Mouse (Mus musculus) forebrain, embryonic 16.5 days (tissue): ENCODE measurements around the gene Mib2. TPM values are rescaled to one million over a fixed set of nuclear protein-coding genes. Genes with fewer than 3 reads are reported as not detected.
"Not testable (repeated sequence)": the region's sequence is repeated elsewhere in the genome, so short reads cannot be mapped to it uniquely, and the experiment has no call there.

Experiments used
- ATAC-seq: fragments of 200-750 bp; cut with Nextera tagmentation; 2 replicates; pipeline ENCODE4 v1.8.0; 2017; ENCODE audit warnings: mild to moderate bottlenecking, moderate library complexity
- H3K27ac ChIP-seq: fragments of 300-500 bp; sonication (generic); 2 replicates; pipeline ENCODE4 v1.5.1; 2014; ENCODE audit warnings: low read length, control low read depth
- H3K27me3 ChIP-seq: fragments of 300-500 bp; sonication (generic); replicated peaks from 2 replicates; pipeline ENCODE4 v1.6.1; 2014; ENCODE audit warnings: low read length; ENCODE audit not compliant: control insufficient read depth, insufficient read depth
- H3K36me3 ChIP-seq: fragments of 300-500 bp; sonication (generic); 2 replicates; pipeline ENCODE4 v1.6.1; 2014; ENCODE audit not compliant: control insufficient read depth, insufficient read depth
- H3K4me1 ChIP-seq: fragments of 300-500 bp; sonication (generic); replicated peaks from 2 replicates; pipeline ENCODE4 v1.6.1; 2014; ENCODE audit warnings: low read length; ENCODE audit not compliant: control insufficient read depth, insufficient read depth
- H3K4me2 ChIP-seq: fragments of 300-500 bp; sonication (generic); 2 replicates; pipeline ENCODE4 v1.6.1; 2014; ENCODE audit warnings: mild to moderate bottlenecking, low read length, control low read depth
- H3K4me3 ChIP-seq: fragments of 300-500 bp; sonication (generic); replicated peaks from 2 replicates; pipeline ENCODE4 v1.5.1; 2014; ENCODE audit warnings: mild to moderate bottlenecking, low read length, control low read depth
- H3K9ac ChIP-seq: fragments of 300-500 bp; sonication (generic); replicated peaks from 2 replicates; pipeline ENCODE4 v1.6.1; 2014; ENCODE audit warnings: low read depth, low read length, control low read depth
- H3K9me3 ChIP-seq: fragments of 300-500 bp; sonication (generic); 2 replicates; pipeline ENCODE4 v1.6.1; 2016; ENCODE audit warnings: low read length; ENCODE audit not compliant: control insufficient read depth
- WGBS: fragments of 180-500 bp; shearing (Covaris S2); extraction: QIAGEN DNeasy Blood & Tissue Kit; methylation state at CpG from one replicate; pipeline ENCODE4 v1.1.7; 2014; 5-methylcytosine and 5-hydroxymethylcytosine counted together
- polyA plus RNA-seq: library from polyadenylated mRNA; unstranded; fragments of >200 nt; fragmentation: Nextera tagmentation; extraction: Ambion mirVana; gene quantifications from 2 replicates; pipeline ENCODE4 v1.2.1, GENCODE M21; 2015

The Mib2 gene
- polyA plus RNA-seq, 1 experiment from 2014 or later = 63.1 TPM

- Histone ChIP-seq H3K27ac (no peak overlapping the region), H3K27me3 (peaks cover 53% of the 10 kb centered on the region), H3K4me1 (peaks cover 28% of the 10 kb centered on the region), H3K9me3 (no peaks in the 10 kb centered on the region), H3K4me2 (peak overlapping the region; percentile 50), H3K36me3 (peaks cover 21% of the 10 kb centered on the region), H3K9ac (no peak overlapping the region), H3K4me3 (peak overlapping the region; percentile 31)
- WGBS = under 1% methylated on average over 6 of the region's 6 CpGs
- peak; percentile 16; the same call in 1 of the 2 replicates for ATAC-seq
Measured at GRCm38 (mm10) chr4:155654183-155654455, 14.9 kb downstream of the Mib2 start.

GRCm38 (mm10) chr4:155653451-155654182, 15.4 kb downstream of the Mib2 start:
- H3K4me3 ChIP-seq = peak overlapping the region; percentile 31
- H3K4me1 ChIP-seq = peaks cover 28% of the 10 kb centered on the region
- H3K36me3 ChIP-seq = peaks cover 26% of the 10 kb centered on the region
- no peaks in the 10 kb centered on the region for H3K9me3 ChIP-seq
- peak overlapping the region; percentile 43 for H3K9ac ChIP-seq
- H3K27me3 ChIP-seq = peaks cover 53% of the 10 kb centered on the region
- H3K4me2 ChIP-seq = peak overlapping the region; percentile 56
- peak; percentile 43; the same call in 1 of the 2 replicates for ATAC-seq
- WGBS = 1% methylated on average over 31 of the region's 31 CpGs
- H3K27ac ChIP-seq = no peak overlapping the region

GRCm38 (mm10) chr4:155653086-155653450, 15.9 kb downstream of the Mib2 start, which contains the start of gene Mmp23:
Gene Mmp23 (minus strand): TSS chr4:155653384.
- peak; percentile 26 for ATAC-seq
- Histone ChIP-seq H3K4me1 (peaks cover 28% of the 10 kb centered on the region), H3K36me3 (peaks cover 31% of the 10 kb centered on the region), H3K9ac (peak within 1 kb of the TSS; percentile 43), H3K27me3 (peaks cover 53% of the 10 kb centered on the region), H3K4me3 (peak within 1 kb of the TSS; percentile 31), H3K4me2 (peak within 1 kb of the TSS; percentile 56), H3K27ac (no peak within 1 kb of the TSS), H3K9me3 (no peaks in the 10 kb centered on the region)
- under 1% methylated on average over 33 of the region's 33 CpGs for WGBS

- H3K9ac ChIP-seq = peak overlapping the region; percentile 43; the same call in 1 of the 2 replicates
- peaks cover 28% of the 10 kb centered on the region for H3K4me1 ChIP-seq
- no peak overlapping the region for H3K27ac ChIP-seq
- peak overlapping the region; percentile 56 for H3K4me2 ChIP-seq
- H3K36me3 ChIP-seq = peaks cover 37% of the 10 kb centered on the region
- WGBS = 21% methylated on average over 36 of the region's 36 CpGs
- H3K9me3 ChIP-seq = no peaks in the 10 kb centered on the region
- H3K4me3 ChIP-seq = peak overlapping the region; percentile 31
- no peak for ATAC-seq
- H3K27me3 ChIP-seq = peaks cover 53% of the 10 kb centered on the region
Measured at GRCm38 (mm10) chr4:155652283-155653085, 16.5 kb downstream of the Mib2 start.

GRCm38 (mm10) chr4:155651553-155652269, 17.3 kb downstream of the Mib2 start:
- WGBS = 68% methylated on average over 15 of the region's 15 CpGs
- Histone ChIP-seq H3K9ac (no peak overlapping the region), H3K4me2 (no peak overlapping the region), H3K4me3 (no peak overlapping the region), H3K9me3 (no peaks in the 10 kb centered on the region), H3K27ac (no peak overlapping the region), H3K36me3 (peaks cover 40% of the 10 kb centered on the region), H3K27me3 (peaks cover 53% of the 10 kb centered on the region), H3K4me1 (peaks cover 28% of the 10 kb centered on the region)
- no peak for ATAC-seq

- Histone ChIP-seq H3K36me3 (peaks cover 40% of the 10 kb centered on the region), H3K4me1 (peaks cover 18% of the 10 kb centered on the region)
- WGBS = 94% methylated on average over 11 of the region's 11 CpGs
Measured at GRCm38 (mm10) chr4:155649355-155649754, 19.6 kb downstream of the Mib2 start.

GRCm38 (mm10) chr4:155645721-155646120, 23.3 kb downstream of the Mib2 start:
- H3K27ac ChIP-seq = no peak overlapping the region
- H3K4me1 ChIP-seq = no peaks in the 10 kb centered on the region
- H3K9ac ChIP-seq = no peak overlapping the region
- WGBS = 95% methylated on average over 5 of the region's 5 CpGs
- no peak overlapping the region for H3K4me3 ChIP-seq
- peaks cover 60% of the 10 kb centered on the region for H3K36me3 ChIP-seq
- H3K9me3 ChIP-seq = no peaks in the 10 kb centered on the region
- no peak overlapping the region for H3K4me2 ChIP-seq
- no peak for ATAC-seq
- peaks cover under 1% of the 10 kb centered on the region; the same call in 1 of the 2 replicates for H3K27me3 ChIP-seq

More at GRCm38 (mm10) chr4:155649355-155649754, 19.6 kb downstream of the Mib2 start:
- H3K9me3 ChIP-seq = no peaks in the 10 kb centered on the region
- H3K4me3 ChIP-seq = no peak overlapping the region
- no peak overlapping the region for H3K9ac ChIP-seq
- peaks cover 34% of the 10 kb centered on the region for H3K27me3 ChIP-seq
- no peak overlapping the region for H3K4me2 ChIP-seq
- no peak overlapping the region for H3K27ac ChIP-seq
- ATAC-seq = no peak

- H3K9ac ChIP-seq, H3K4me1 ChIP-seq, H3K4me2 ChIP-seq, H3K9me3 ChIP-seq, H3K27ac ChIP-seq, ATAC-seq, H3K27me3 ChIP-seq, H3K4me3 ChIP-seq: not testable (repeated sequence)
- WGBS = 94% methylated on average over 2 of the region's 2 CpGs
- H3K36me3 ChIP-seq = peaks cover 60% of the 10 kb centered on the region
Measured at GRCm38 (mm10) chr4:155645308-155645707, 23.7 kb downstream of the Mib2 start, which contains the start of gene Gm10563. Gene Gm10563 (minus strand): TSS chr4:155645408.

- H3K27me3 ChIP-seq = no peaks in the 10 kb centered on the region
- WGBS = 71% methylated on average over 1 of the region's 1 CpGs
- no peaks in the 10 kb centered on the region for H3K4me1 ChIP-seq
- no peaks in the 10 kb centered on the region for H3K9me3 ChIP-seq
- H3K36me3 ChIP-seq = peaks cover 50% of the 10 kb centered on the region
- no peak overlapping the region for H3K4me2 ChIP-seq
- no peak overlapping the region for H3K27ac ChIP-seq
- no peak overlapping the region for H3K4me3 ChIP-seq
- no peak overlapping the region for H3K9ac ChIP-seq
- ATAC-seq = no peak
Measured at GRCm38 (mm10) chr4:155643531-155643930, 25.5 kb downstream of the Mib2 start.
